Mouse (Mus musculus) lung, postnatal 0 days (tissue): Measurements from ENCODE around the gene Supv3l1.

ENCODE experiments used
- CTCF ChIP-seq: IDR thresholded peaks from 2 replicates; pipeline ENCODE4 v1.5.1; 2016; ENCODE audit warnings: antibody characterized with exemption, mild to moderate bottlenecking
- EP300 ChIP-seq: IDR thresholded peaks from 2 replicates; pipeline ENCODE4 v1.6.1; 2016; ENCODE audit warnings: antibody characterized with exemption, mild to moderate bottlenecking, control low read depth

GRCm38 (mm10) chr10:62410943-62411342 lies 38.6 kb downstream of the Supv3l1 start:
- peak; percentile 96 for TF ChIP-seq CTCF
- no peak for TF ChIP-seq EP300
